Mouse (Mus musculus): ENCODE measurements around the gene Spata19. TPM values are rescaled to one million over a fixed set of nuclear protein-coding genes. Genes with fewer than 3 reads are reported as not detected.

The Spata19 gene
- polyA plus RNA-seq (2012; ENCODE audit: low replicate concordance): not detected in 2 replicates

DNA sequence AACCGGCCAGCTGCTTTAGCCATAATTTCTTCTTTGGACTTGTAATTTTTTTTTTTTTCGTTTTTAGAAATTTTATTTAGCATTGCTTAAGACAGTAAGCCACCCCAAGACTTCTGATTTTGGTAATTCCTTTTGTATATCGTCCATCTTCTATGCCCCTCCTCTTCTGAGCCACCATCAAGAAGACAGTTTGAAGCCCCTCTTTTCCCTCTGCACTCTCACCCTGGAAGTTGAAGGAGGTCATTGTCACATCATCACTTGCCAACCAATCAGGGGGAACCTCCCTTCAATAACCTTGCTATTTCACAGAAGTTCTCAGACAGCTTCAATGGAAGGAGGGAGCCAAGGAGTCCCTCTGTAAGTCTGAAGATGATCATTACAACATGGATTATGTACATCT is at the start of gene Spata19:
Gene Spata19, plus strand, starts transcription at position 301 of the 400 bp plus-strand sequence.

Other genes starting within 250 kb of the Spata19 start
- 0.22 TPM in 1 of 2 replicates, not detected in the other for gene Jam3, start 241.4 kb upstream of the Spata19 start, polyA plus RNA-seq (2012; ENCODE audit: low replicate concordance)
- gene Igsf9b, start 97.6 kb upstream of the Spata19 start, polyA plus RNA-seq (2012; ENCODE audit: low replicate concordance): 0.59 and 3.3 TPM in 2 replicates

Data from hematopoietic multipotent progenitor cell, adult 10-12 weeks (in vitro differentiated cells).